Mouse (Mus musculus) liver, adult 2 months (tissue): ENCODE measurements around the gene Macf1. TPM values are rescaled to one million over a fixed set of nuclear protein-coding genes. Genes with fewer than 3 reads are reported as not detected.

Source experiments
- DNase-seq: peaks from one replicate; pipeline ENCODE4 v3.0.0-alpha.2; 2011; ENCODE audit warnings: low read depth, low spot score; ENCODE audit errors: extremely low read depth
- H3K27ac ChIP-seq: fragments of 200-500 bp; replicated peaks from 2 replicates; pipeline ENCODE4 v1.5.1; 2012; ENCODE audit warnings: low read depth, mild to moderate bottlenecking, control low read depth, inconsistent platforms, low read length; ENCODE audit not compliant: insufficient read depth
- H3K27me3 ChIP-seq: fragments of 200-500 bp; 2 replicates; pipeline ENCODE4 v1.6.1; 2012; ENCODE audit warnings: mild to moderate bottlenecking, moderate library complexity, low read length, inconsistent platforms; ENCODE audit not compliant: control insufficient read depth, insufficient read depth
- H3K36me3 ChIP-seq: fragments of 200-500 bp; 2 replicates; pipeline ENCODE4 v1.6.1; 2012; ENCODE audit warnings: low read length, inconsistent platforms; ENCODE audit not compliant: control insufficient read depth, insufficient read depth
- H3K4me1 ChIP-seq: fragments of 200-500 bp; 2 replicates; pipeline ENCODE4 v1.6.1; 2011; ENCODE audit warnings: low read length; ENCODE audit not compliant: control insufficient read depth, insufficient read depth
- H3K4me3 ChIP-seq: fragments of 200-500 bp; 2 replicates; pipeline ENCODE4 v1.5.1; 2011; ENCODE audit warnings: low read depth, mild to moderate bottlenecking, control low read depth, low read length, moderate library complexity; ENCODE audit not compliant: insufficient read depth
- H3K79me2 ChIP-seq: fragments of 200-500 bp; 2 replicates; pipeline ENCODE4 v1.6.1; 2012; ENCODE audit warnings: inconsistent platforms, mild to moderate bottlenecking, low read length, moderate library complexity; ENCODE audit not compliant: control insufficient read depth, insufficient read depth
- H3K9ac ChIP-seq: fragments of 200-500 bp; 2 replicates; pipeline ENCODE4 v1.6.1; 2012; ENCODE audit warnings: low read depth, mild to moderate bottlenecking, control low read depth, inconsistent platforms, low read length
- CTCF ChIP-seq: fragments of 200-500 bp; IDR thresholded peaks from 2 replicates; pipeline ENCODE4 v1.5.1; 2011; ENCODE audit warnings: low read depth, low read length, control low read depth
- POLR2A ChIP-seq: fragments of 200-500 bp; IDR thresholded peaks from 2 replicates; pipeline ENCODE4 v1.6.1; 2011; ENCODE audit warnings: low read length, control low read depth; ENCODE audit not compliant: insufficient read depth; ENCODE audit errors: extremely low read depth
- WGBS: fragments of 180-500 bp; shearing (Covaris S2); methylation state at CpG from one replicate; pipeline ENCODE4 v1.1.7; 2018; 5-methylcytosine and 5-hydroxymethylcytosine counted together
- polyA plus RNA-seq: library from polyadenylated mRNA; depleted of rRNA; stranded (reverse); fragments of >200 nt; gene quantifications from 2 replicates; pipeline ENCODE4 v1.2.3, GENCODE M21; 2012
- total RNA-seq: library from RNA; depleted of rRNA; stranded (reverse); fragments of >200 nt; gene quantifications from 2 replicates; pipeline ENCODE4 v1.2.3, GENCODE M21; 2014

Gene Macf1
- total and polyA plus RNA-seq, 2 experiments: 16.6 to 70.7 TPM

GRCm38 (mm10) chr4:123690311-123690710 is 6.2 kb upstream of the Macf1 start:
- TF ChIP-seq CTCF (no peak), POLR2A (no peak)
- Histone ChIP-seq H3K4me3 (no peak overlapping the region), H3K4me1 (no peaks in the 10 kb centered on the region), H3K9ac (no peak overlapping the region), H3K27me3 (no peaks in the 10 kb centered on the region; the same call in 1 of the 2 replicates), H3K27ac (no peak overlapping the region), H3K36me3 (no peaks in the 10 kb centered on the region), H3K79me2 (no peaks in the 10 kb centered on the region)
- WGBS: 85% methylated on average over 10 of the region's 10 CpGs
- DNase-seq: peak; percentile 51

GRCm38 (mm10) chr4:123687025-123687781 is 3.0 kb upstream of the Macf1 start:
- WGBS: 2% methylated on average over 41 of the region's 89 CpGs
- DNase-seq: peak; percentile 68
- no peaks in the 10 kb centered on the region for H3K79me2 ChIP-seq
- no peaks in the 10 kb centered on the region for H3K36me3 ChIP-seq
- H3K27ac ChIP-seq: peak overlapping the region; percentile 30
- peak overlapping the region; percentile 86 for H3K4me3 ChIP-seq
- H3K4me1 ChIP-seq: no peaks in the 10 kb centered on the region
- no peak for TF ChIP-seq POLR2A
- no peak for TF ChIP-seq CTCF
- peak overlapping the region; percentile 83 for H3K9ac ChIP-seq
- H3K27me3 ChIP-seq: no peaks in the 10 kb centered on the region; the same call in 1 of the 2 replicates

GRCm38 (mm10) chr4:123686368-123687024 is 2.3 kb upstream of the Macf1 start:
- H3K4me3 ChIP-seq: peak overlapping the region; percentile 86
- H3K36me3 ChIP-seq: no peaks in the 10 kb centered on the region
- peak; percentile 10 for DNase-seq
- H3K9ac ChIP-seq: peak overlapping the region; percentile 83
- no peaks in the 10 kb centered on the region for H3K4me1 ChIP-seq
- 10% methylated on average over 55 of the region's 56 CpGs for whole genome bisulfite sequencing
- H3K79me2 ChIP-seq: no peaks in the 10 kb centered on the region
- peak overlapping the region; percentile 13 for H3K27ac ChIP-seq
- no peak for TF ChIP-seq CTCF
- TF ChIP-seq POLR2A: no peak
- H3K27me3 ChIP-seq: no peaks in the 10 kb centered on the region; the same call in 1 of the 2 replicates

DNA sequence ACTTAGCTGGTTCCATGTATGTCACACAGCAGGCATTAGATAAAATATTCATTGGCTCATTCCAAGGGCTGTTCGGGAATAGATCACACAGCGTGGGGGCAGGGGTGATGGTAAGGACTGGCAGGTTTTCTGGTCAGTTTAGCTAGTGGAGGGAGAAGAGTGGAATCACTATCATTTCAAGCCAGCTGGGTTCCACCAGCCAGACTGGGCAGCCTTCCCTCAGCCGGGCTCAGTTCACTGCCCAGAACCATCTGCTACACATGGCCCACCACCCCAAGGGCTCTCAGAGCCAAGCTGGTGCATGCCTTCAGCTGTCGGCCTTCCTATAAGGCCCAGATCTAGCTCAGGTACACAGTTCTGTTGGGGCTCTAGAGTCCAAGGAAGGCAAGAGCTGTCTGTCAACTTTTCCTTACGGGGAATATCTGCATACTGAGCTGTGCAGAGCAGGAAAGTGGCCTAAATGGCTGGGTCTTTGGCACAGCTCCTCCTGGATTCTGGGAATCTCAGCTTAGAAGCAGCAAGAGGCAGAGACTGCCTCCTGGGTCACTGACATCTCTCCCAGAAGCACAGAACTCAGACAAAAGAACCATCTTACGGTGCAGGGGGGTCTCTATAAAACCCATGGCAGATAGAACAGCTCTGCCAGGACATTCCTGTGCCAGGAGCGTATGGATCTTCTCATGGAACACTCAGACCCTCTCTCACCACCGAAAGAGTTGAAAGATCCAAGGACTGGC is 1.5 kb upstream of the Macf1 start:
- no peak overlapping the region for H3K27ac ChIP-seq
- H3K36me3 ChIP-seq: no peaks in the 10 kb centered on the region
- peak; percentile 25 for DNase-seq
- no peaks in the 10 kb centered on the region for H3K79me2 ChIP-seq
- no peak overlapping the region for H3K9ac ChIP-seq
- H3K27me3 ChIP-seq: no peaks in the 10 kb centered on the region; the same call in 1 of the 2 replicates
- H3K4me3 ChIP-seq: peak overlapping the region; percentile 86
- 81% methylated on average over 8 of the region's 8 CpGs for WGBS
- no peaks in the 10 kb centered on the region for H3K4me1 ChIP-seq
- TF ChIP-seq CTCF (no peak), POLR2A (no peak)

- no peaks in the 10 kb centered on the region for H3K36me3 ChIP-seq
- no peak overlapping the region for H3K27ac ChIP-seq
- no peaks in the 10 kb centered on the region for H3K79me2 ChIP-seq
- DNase-seq: no peak
- no peak overlapping the region for H3K9ac ChIP-seq
- H3K27me3 ChIP-seq: no peaks in the 10 kb centered on the region; the same call in 1 of the 2 replicates
- no peaks in the 10 kb centered on the region for H3K4me1 ChIP-seq
- H3K4me3 ChIP-seq: no peak overlapping the region
- TF ChIP-seq POLR2A (no peak), CTCF (no peak)
- WGBS: 90% methylated on average over 7 of the region's 7 CpGs
Measured at GRCm38 (mm10) chr4:123685046-123685445, 886 bp upstream of the Macf1 start.
